Mouse (Mus musculus) liver, adult (tissue): ENCODE data around the gene Esrra.

Experiments
- GATA4 ChIP-seq: IDR thresholded peaks from 2 replicates; pipeline ENCODE4 v1.6.1; 2014; ENCODE audit warnings: mild to moderate bottlenecking, low read length; ENCODE audit not compliant: insufficient replicate concordance

Esrra gene

GRCm38 (mm10) chr19:6933102-6933435 lies 11.5 kb upstream of the Esrra start:
- TF ChIP-seq GATA4 = no peak

- no peak for TF ChIP-seq GATA4
These were observed 10.4 kb upstream of the Esrra start for GRCm38 (mm10) chr19:6932018-6932417.

DNA sequence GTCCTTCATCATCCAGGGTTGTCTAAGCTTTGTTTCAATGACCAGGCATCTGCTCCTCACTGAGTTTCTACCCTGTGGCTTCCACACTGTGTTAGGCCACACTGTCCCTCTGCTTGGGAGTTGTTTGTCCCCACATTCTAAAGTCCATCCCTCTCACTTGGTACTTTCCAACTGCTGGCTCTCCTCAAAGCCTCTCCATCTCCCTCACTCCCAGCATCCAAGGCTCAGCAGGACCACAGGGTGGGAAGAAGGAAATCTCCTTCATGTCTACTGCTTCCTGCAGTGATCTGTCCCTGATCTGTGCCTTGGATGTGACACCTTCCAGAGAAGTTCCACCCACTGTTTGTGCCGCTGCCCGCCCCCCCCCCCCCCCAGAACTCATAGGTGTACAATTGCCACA lies 9.4 kb upstream of the Esrra start:
- TF ChIP-seq GATA4 = no peak

- no peak for TF ChIP-seq GATA4
These were observed 6.5 kb upstream of the Esrra start for GRCm38 (mm10) chr19:6928080-6928479.

DNA sequence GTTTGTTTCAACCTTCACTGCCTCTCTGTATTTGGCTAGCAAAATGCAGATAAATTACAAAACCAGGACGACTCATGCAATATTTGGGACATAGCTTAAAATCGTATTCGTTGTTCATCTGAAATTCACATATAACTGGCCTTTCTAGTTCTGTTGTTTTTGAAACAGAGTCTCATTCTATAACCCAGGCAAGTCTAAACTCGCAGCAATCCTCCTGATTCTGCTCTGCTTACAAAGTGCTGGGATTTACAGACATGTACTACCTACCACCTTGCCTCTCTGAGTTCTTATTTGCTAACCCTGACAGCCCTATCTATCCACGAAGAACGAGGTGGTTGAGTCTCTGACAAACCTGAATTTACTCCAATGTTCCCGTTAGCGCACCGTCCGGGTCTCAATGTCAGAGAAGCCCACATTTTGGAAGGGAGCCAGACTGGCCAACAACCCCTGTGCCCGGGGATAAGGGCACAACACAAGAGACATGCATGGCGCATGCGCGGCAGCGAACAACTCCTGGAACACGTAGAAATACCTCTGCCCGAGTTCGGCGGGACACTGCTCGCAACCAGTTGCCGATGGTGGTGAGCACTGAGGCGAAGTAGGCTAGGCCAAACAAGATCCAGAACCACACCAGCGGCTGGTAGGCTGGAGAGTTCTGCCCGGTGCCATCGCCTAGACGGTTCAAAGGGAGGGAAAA lies 5.1 kb upstream of the Esrra start:
- TF ChIP-seq GATA4 = no peak

DNA sequence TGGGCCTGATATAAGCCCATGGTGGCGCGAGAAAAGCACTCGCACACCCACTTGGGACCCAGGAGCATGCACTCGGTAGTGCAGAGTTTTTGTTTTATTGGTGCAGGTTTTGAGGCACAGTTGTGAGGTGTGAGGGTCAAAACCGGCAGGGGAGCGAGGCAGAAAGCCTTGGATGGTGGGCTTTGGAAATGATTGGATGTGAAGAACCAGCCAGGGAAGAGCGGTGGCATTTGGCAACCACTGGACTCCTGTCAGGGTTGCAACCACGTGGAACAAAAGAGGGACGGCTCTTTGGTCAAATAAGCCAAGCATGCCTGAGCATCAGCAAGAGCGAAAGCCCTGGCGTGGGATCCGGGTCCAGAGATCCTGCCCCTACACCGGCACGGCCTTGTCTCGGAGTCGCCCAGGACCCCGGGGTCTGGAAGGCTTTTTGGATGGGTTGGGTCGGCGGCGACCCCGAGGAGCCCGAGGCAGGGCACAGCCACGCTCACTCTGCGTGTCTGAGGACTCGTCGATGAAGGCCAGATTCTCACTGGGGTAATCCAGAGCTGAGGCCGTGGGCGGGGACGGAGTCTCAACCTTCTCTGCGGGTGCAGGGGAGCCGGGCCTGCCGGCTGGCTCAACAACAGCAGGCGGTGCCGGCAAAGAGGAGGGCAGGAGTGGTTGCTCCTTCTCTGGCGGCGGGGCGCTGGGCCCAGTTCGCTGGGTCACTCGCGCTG lies 4.2 kb upstream of the Esrra start:
- TF ChIP-seq GATA4 = no peak

DNA sequence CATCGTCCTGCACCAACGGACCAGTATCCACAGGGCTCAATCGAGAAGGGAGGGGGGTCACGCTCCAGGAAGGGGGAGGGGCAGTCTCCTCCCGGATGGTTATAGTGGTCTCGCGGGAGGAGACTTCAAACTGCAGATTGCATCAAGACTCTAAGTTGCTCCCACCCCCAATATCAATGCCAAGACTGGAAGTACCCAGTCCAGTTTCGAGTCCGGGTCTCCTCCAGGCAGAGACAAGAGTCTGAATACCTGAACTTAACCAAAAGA lies 3.6 kb upstream of the Esrra start, which contains the start of gene Catsperz:
Gene Catsperz, minus strand, starts transcription at position 74 of the 267 bp plus-strand sequence.
- no peak for TF ChIP-seq GATA4

DNA sequence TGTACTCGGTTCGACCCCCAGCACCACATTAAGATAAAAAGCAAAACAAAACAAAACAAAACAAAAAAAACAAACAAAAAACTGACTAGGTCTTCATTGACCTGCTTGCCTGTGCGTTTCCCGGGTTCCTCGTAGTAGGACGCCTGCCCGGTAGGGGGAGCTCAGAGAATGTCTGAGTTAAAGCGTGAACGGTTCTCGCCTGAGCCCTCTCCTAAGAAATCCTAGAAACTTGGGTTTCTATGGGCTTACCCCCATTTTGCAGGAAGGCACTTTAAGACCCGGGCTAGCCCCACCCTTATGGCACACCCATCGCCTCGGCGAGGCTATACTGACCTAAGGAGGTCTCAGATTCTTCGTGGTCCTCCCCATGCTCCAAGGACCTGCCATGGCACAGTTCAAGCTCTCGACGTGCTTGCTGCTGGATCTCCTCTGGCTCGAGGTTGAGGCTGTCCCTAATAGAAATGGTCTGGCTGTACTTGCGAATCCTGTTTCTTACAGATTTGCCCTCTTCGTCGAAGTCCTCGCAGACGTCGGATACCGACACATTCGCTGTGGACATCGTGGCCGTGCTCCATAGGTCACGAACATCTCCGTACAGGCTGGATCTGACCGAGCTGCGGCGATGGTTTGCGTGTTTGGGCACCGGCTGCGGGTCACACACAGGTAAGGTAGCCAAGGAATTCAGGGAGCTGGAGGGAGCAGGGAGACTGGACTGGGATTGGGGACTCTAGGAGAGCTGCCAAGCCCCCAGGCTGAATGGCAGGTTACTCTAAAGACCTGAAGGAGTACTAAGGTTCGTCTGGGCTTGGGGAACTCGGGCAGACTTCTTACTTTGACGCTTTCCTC lies 3.1 kb upstream of the Esrra start:
- TF ChIP-seq GATA4 = no peak

DNA sequence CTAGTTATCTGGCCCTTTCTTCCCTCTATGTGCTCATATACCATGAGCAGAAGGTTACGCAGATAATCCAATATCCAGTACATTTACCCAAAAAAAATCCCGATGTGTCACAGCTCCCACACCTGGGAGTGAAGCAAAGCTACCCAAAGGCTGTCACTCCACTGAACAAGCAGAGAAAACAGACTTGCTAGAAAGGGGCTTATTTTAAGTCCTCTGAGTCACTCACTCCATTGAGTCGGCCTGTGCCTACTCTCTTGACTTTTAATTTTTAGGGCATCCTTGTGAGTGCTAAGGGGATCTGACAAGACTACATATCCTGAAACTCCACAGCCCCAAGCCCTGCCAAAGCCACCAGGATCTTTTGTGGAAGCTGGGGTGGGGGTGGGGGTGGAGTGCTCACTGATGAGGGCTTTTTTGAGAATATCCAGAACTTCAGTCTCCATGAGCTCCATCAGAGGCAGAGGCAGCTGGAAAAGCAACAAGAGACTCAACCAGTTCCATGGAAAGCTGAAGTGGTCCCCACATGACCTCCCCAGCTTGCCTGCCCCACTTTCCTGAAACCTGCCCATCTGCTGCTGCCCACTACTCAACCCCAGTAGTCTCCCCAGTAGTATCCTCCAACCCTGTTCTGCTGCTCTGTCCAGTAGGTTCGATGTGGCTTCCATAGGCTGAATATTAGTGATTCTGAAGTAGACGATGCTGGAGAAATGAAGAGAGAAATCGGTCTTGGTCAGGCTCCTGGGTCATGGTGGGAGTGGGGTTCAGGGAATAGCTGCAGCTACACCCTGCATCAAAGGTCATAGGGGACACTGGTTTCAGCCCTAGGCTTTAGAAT lies 1.5 kb upstream of the Esrra start:
- TF ChIP-seq GATA4 = no peak

DNA sequence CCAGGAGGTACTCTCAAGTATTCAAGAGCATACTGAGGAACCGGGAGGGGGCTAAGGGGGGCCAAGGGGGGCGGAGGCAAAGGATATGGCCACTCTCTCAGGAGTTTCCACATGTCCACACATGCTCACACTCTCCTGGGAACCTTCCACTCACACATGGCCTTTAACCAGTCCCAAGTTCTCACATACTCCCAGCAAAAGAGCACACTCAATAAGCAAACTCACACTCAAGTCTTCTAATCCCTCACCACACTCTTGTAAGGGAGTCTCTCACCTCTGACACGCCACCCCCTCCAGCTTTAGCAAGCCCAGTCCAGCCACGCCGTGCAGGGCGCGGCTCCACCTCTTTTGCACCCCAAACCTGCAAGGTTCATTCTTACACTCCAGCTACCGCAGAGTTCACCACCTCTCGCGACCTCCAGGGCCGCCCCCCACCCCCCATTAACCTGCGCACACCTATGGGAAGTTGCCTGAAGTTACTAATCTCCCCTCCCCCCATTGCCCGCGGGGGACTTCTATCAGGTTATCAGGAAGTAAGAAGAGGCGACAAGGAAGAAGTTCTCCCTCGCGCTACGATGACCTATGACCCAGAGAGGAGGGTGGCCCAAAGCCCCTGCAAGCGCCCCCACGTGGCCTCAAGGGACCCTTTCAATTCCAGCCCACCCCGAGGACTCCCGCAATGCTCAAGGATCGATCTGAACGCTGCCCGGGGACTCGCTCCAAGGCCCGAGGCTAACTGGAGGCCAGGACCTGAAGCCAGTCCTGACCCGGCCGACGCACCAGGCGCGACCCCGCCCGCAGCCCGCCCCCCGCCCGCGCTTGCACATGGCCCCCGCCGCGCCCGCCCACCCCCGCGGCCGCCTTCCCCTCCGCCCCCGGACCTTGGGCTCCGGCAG lies 624 bp downstream of the Esrra start:
- TF ChIP-seq GATA4 = no peak

GRCm38 (mm10) chr19:6919876-6920740 lies 1.5 kb downstream of the Esrra start:
- no peak for TF ChIP-seq GATA4

- no peak for TF ChIP-seq GATA4
These were observed 2.2 kb downstream of the Esrra start for GRCm38 (mm10) chr19:6919431-6919830.

GRCm38 (mm10) chr19:6918321-6918720 lies 3.3 kb downstream of the Esrra start:
- no peak for TF ChIP-seq GATA4

DNA sequence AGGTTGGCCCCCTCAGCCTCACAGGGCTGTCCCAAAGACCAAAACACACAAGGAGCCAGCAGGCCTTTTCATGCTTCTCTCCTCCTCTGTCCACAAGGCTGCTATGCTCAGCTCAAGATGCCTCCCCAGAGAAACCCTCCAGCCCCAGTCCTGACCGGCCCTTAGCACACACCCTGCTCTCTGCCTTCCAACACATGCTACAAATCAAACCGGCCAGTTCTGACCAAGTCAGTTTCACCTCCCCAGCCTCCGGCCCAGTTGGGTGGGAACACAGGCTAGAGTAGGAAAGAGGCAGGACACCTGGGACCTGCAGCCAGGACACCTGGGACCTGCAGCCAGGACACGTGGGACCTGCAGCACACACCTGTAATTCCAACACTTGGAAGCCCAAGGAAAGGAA lies 5.1 kb downstream of the Esrra start:
- no peak for TF ChIP-seq GATA4

GRCm38 (mm10) chr19:6915276-6915675 lies 6.3 kb downstream of the Esrra start:
- no peak for TF ChIP-seq GATA4
